Mouse (Mus musculus) activated CD4-positive, CD25-positive, alpha-beta regulatory T cell, adult 4 months (primary cell): ENCODE results near the gene Rsbn1. TPM values are rescaled to one million over a fixed set of nuclear protein-coding genes. Genes with fewer than 3 reads are reported as not detected.

Source experiments
- ATAC-seq: one replicate; pipeline ENCODE4 v1.8.0; 2017
- polyA plus RNA-seq, 2 experiments: library from polyadenylated mRNA; unstranded; fragments of 100-300 nt; shearing (Covaris generic); gene quantifications; one replicate each; pipeline ENCODE4 v1.2.1; 2017

Gene Rsbn1
- polyA plus RNA-seq: 10 to 100 TPM; 10.3 to 11.3 TPM

DNA sequence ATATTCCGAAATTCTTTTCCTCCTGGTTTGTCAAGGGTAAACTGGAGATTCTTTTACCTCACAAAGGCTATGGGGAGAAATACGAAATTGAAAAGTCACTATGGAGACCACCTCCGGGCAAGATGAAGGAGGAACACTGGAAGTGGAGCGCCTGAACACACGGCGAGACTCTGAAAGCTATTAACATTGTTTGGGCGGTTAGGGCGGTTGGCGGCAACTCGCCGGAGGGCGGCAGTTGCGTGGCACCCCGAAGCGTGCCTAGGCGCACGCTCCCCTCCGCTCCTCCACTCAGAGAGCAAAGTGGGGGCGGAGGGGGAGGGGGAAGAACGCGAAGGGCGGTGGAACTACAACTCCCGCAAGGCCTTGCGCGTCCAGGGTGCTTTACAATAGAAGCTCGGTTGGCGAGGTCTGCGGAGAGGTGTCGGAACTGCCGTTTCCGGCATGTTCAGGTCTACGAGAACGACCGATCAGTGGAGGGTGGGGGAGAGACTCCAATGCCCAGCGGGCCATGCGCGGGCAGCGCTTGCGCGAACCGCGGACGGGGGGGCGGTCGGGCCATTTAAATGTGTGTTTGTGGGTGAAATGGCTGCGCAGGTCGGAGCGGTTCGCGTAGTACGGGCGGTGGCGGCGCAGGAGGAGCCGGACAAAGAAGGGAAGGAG, at the start of gene Rsbn1:
TSS of gene Rsbn1 (plus strand) at position 111 of the 660 bp plus-strand sequence.
- ATAC-seq: peak; percentile 94

DNA sequence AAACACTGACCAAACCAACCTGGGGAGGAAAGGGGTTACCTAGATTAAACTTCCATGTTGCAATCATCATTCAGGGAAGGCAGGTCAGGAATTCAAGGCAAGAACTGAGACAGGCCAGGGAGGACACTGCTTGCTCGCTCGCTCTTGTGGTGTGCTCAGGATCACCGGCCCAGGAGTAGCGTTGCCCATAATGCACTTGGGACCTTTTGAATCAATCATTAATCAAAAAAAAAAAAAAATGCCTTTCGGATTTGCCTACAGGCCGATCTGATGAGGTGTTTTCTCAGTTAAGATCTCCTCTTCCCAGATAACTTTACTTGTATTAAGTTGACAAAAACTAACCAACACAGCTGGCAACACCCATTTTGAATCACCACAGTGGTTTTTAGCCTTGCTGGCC, 49.7 kb upstream of the Rsbn1 start:
- no peak for ATAC-seq

DNA sequence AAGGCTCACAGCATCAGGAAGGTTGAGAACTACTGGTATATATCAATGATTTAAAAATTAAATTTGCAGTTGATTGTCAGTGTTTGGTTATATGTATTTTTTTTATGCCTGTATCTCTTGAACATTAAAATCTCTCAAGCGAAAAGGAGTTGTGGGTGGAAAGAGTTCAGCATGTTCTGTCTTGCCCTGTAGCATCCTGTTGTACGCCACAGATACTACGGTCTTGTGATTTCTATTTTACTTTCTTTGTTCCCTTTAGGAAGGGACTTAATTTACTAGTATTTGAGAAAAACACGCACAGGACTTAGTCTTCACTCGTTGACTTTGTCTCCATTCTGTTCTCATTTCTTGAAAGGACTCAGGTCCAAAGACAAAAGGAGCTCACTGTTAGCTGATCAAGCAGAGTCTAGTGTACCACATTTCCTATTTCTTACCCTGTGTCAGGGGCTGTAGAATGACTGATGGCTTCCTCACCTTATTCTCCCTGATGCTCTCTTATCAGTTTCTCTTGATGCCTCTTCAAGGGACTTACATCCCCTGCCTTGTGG, 46.4 kb upstream of the Rsbn1 start:
- peak; percentile 43 for ATAC-seq

DNA sequence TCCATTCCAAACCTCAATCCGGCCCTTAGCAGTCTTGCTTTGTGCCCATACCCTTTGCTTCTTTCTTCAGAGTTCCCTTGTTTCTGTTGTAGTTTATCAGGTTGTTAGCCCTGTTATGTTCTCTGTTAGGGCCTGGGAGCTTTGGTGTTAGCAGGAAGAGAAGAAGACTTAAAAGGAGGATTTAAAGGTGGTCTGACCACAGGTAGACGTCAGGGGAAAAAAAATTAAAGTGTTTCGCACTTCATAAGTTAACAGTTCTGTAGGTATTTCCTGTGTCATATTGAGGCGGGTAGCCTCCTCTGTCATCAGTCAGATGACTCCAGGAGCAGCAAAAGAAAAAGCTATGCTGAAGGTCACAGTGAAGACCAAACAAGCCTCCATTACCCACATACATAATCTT, 45.9 kb upstream of the Rsbn1 start:
- ATAC-seq: peak; percentile 81

DNA sequence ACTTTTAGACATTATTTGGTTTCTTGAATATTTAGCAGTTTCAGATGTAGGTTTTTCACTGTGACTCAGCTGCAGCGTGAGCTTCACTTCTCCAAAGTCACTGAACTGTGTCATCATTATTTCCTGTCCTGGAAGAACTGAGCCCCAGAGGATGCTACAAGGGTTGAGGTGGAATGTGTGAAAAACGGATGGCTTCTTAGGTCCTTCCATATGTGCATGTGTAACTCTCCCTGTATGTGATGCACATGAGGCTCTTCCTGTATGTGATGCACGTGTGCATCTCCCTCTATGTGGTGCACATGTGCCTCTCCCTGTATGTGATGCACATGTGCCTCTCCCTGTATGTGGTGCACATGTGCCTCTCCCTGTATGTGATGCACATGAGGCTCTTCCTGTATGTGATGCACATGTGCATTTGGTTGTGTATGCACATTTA, 41.2 kb upstream of the Rsbn1 start:
- ATAC-seq: peak; percentile 32

DNA sequence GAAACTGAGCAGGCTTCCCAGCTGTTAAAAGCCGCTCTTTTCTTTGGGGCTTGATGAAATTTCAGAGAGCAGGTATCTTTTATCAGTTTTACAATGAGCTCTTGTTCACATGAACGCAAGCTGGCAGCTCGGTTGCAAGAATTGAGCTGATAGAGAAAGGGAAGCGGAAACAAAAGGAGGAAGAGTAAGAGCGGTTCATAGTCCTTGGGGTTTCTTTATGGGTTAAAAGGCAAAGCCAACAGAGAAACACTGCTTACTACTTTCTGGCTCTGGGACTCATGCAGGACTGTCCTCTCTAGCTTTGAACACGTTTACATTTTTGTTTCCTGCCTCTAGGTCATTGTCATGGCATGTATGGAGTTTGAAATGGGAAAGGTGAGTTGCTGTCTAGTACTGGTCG, 39.6 kb upstream of the Rsbn1 start:
- no peak for ATAC-seq

DNA sequence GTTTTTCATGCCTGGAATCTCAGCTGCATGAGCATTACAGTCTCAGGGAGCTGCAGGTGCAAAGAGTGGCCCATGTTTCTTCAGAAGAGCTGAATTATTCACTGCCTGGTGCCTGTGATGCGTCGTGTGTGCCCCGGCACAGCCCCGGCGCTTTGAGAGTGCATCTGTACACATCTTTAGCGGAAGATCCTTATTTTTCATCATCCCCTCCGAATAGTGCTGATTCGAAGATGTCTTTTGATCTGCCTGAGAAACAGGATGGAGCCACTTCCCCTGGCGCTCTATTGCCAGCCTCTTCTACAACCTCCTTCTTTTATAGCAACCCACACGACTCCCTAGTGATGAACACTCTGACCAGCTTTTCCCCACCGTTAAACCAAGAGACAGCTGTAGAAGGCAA, 28.0 kb upstream of the Rsbn1 start:
- ATAC-seq: peak; percentile 60

DNA sequence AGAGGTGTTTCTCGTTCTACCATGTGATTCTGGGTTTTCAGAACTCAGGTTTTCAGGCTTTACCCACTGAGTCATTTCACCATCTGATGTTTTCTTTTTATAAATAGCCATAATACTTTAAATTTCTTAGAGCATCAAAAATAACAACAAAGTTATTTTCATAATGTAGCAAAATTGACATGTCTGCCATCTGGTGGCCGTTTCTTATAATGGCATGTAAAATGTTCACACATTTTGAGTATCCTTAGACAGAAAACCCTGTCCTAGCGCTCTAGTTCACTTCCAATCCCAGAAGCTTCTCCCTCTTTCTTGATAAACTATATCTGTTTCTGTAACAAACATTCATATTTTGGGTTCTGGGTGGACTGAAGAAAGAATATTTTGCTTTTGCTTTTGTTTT, 26.3 kb upstream of the Rsbn1 start:
- peak; percentile 53 for ATAC-seq

DNA sequence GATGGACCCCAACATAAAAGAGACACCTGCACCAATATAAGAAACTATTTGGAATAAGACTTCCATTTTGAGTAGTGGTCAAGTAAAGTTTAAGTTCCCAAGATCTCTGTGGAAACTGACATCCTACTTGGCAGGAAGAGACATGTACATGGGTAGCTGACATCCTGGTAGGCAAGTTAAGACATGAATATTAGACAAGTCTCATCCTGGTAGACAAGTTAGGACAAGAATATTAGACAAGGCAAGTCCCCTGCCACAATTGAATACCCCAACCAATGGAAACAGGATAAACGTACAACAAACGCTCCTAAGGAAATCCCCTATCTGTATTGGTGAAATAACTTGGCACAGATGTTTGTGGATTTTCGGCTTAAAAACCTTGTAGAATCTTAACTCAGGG, 20.5 kb upstream of the Rsbn1 start:
- no peak for ATAC-seq

DNA sequence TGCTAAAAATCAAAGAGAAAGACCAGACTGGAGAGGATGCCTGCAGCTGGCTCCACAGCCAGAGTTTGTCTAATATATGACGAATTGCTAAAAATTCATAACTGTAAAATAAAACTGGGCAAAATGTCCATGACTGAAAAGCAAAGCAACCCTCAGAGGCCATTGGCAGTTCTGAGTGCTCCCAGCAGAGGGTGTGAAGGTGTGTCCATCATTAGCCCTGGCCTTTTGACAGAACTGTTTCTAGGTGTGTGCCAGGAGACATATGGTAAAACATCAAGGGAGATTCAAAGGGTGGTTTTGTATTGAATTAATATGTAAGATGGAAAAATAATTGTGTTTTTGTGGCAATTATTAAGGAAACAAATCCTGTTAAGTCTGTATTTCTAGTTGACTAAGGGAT, 9.2 kb upstream of the Rsbn1 start:
- peak; percentile 50 for ATAC-seq

DNA sequence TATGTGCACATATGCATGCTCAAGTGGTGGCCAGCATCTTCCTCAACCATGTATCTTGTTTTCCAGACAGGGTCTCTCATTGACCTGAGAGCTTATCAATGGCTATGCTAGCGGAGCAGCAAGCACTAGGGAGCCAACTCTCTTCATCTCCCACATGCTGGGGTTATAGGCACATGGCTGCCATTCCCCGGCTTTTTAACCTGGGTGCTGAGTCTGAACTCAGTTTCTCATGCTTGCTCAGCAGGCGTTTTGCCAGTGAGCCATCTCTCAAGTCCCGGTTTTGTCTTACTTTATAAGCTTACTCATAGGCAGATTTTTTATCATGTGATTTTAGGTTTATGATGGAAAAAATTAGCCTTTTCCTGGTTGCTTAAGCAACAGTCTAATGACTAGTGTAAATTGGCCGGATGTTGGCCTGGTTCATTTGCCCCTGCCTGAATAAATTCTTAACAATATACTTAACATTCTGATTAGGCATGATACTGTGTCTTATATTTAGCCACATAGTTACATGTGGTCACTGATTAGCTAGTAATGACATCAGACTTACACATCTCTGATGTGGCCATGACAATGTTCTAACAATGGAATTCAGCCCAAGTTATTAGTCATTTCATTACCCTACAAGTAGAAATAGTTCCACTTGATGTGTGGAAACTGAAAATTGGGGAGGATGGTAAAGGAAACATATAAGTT, 6.4 kb upstream of the Rsbn1 start:
- peak; percentile 59 for ATAC-seq

DNA sequence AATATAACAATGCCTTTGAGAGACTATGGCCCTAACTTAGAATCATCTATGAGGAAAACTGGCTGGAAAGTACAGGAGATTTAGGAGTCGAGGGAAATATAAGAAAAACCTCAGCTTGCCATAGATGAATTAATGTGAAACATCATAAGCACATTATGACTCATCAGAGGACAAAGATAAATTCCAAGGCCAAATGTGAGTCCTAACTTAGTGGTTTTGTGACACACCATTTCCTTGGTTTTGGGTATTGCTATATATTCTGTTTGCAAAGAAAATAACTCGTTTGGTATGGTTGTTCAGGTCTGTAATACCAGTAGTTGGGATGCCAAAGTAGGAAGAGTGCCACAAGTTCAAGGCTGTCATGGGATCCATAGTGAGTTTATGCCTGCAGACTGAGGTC, 5.1 kb upstream of the Rsbn1 start:
- ATAC-seq: no peak

DNA sequence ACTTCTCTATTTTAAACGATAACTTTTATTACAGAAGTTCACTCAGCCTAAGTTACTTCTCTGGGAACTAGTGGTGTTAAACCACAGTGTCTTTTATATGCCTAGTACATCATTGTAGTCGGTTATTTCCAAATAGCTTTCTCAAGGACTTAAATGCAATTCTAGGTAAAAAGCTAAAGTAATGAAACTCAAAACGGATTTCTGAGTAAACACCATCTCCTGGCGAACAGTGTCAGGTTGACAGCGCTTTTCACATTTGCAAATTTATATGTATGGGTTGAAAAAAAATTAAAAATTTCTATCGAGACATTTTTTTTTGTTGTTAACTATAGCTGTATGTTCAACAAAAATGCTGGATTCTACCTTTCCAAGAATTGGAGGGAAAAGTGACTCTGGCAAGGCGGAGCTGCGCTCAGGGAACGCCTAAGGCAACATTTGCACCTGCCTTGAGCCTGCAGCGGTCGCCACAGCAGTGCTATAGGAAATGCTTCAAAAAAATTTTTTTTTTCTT, 414 bp upstream of the Rsbn1 start:
- no peak for ATAC-seq

DNA sequence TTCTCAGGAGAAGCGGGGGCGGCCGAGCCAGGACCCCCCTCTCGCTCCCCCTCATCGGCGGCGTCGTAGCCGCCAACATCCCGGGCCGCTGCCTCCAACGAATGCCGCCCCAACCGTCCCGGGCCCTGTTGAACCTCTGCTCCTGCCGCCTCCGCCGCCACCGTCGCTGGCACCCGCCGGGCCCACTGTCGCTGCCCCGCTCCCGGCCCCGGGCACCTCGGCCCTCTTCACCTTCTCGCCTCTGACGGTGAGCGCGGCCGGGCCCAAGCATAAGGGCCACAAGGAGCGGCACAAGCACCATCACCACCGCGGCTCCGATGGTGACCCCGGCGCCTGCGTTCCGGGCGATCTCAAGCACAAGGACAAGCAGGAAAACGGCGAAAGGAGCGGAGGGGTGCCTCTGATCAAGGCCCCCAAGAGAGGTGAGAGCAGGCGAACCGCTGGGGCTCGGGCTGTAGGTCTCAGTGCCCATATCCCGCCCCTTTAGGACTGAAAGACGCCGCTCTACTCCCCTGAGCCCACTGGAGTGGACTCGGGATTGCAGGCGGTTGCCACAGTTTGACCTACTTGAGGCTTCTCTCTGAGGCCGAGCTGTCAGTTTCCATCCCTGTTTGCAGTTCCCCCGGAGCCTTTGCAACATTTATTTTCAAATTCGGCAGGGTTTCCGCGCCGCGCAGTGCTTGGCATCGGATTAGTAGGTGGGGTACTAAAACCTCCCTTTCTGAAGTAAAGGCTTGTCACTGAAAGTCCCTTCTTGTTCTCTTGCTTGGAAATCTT, 1.0 kb downstream of the Rsbn1 start:
- peak; percentile 11 for ATAC-seq

DNA sequence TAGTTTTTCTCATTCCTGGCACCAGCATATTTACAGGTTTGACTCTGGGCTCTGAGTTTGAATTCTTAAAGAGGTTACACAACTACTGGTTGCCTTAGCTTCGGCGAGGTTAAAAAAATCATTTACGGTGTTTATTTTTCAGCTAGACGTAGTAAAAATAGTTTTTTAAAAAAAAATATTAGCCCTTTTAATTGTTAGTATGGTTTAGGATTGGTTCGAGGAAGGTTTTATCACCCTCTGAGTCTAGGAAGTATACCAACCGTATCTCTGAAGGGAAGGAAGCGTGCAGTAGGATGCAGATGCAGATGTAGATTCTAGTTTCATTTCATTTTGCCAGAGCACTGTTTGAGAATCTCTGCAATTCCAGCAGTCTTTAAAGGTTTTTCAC, 1.6 kb downstream of the Rsbn1 start:
- no peak for ATAC-seq

DNA sequence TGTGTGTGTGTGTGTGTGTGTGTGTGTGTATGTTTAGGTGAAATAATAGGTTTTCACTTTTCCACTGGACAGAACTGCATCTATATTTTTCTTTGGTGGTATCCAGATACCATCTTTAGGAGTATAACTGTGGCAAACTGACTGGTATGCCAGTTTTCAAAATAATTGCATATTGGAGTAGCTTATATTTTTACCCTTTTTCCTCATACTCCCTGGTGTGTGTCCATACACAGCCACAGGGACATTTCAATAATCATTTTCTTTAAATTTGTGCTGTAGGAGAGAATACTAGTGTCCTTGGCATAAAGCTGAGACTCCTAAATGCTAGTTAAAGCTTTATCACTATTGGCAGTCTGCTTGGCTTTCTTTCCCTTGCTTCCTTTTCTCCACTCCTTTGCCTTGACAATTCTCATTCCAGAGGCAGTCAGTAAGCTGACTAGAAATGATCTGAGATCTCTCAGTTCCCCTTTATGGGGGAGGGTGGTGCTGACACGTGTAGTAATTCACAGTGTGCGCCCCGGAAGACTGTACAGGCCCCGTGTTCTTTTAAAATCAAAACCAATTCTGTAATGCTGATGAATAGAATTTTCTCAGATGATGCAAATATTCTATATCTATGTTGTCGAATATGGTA, 2.4 kb downstream of the Rsbn1 start:
- no peak for ATAC-seq

DNA sequence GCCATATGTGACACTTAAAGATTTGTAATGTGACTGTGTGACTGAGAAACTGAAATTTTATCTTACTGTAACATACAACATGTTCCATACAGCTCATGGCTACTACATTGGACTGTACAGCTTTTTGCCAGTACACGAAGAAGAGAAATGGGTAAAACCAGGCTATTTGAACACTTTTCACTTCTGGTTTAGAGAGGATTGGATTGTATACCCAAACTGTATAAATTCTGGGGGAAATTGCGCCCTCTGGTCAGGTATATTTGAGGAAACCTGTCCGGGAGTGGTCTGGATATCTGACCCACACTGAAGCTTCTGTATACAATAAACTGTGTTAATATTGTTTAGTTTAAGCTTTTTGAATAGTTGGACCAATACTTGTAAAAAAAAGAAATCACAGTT, 2.9 kb downstream of the Rsbn1 start:
- ATAC-seq: no peak

DNA sequence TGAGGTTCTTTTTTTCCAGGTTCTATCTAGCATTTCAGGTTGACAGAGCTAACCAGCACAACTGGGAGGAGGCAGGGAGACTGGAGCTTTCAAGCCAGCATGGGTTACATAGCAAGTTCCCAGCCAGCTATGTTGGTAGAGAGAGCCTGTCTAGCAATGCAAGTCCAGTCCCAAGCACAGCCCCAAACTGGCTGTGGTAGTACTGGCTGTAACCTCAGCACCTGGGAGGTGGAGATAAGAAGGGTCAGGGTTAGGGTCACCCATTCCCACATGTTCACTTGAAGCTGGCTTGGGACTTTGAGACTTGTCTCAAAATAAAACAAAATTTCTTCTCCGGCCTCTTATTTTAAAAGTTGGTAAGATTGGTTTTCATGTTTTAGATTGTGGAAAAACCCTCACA, 6.2 kb downstream of the Rsbn1 start:
- ATAC-seq: no peak

DNA sequence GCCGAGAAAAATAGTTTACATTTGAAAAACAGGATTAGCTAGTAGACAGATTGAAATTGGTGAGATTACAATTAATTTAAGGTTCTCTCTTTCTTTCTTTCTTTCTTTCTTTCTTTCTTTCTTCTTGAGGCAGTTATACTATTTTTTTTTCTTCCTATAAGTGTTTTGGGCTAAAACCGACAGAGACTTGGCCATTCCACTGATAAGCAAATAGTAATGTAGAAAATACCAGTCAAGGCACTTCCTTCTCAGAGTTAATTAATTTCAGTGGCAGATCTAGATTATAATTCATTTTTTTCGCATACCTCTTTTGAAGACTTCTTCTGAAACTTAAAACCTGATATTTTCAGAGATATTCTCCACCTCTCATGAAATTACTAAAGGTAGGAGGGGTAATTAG, 11.4 kb downstream of the Rsbn1 start:
- ATAC-seq: no peak

DNA sequence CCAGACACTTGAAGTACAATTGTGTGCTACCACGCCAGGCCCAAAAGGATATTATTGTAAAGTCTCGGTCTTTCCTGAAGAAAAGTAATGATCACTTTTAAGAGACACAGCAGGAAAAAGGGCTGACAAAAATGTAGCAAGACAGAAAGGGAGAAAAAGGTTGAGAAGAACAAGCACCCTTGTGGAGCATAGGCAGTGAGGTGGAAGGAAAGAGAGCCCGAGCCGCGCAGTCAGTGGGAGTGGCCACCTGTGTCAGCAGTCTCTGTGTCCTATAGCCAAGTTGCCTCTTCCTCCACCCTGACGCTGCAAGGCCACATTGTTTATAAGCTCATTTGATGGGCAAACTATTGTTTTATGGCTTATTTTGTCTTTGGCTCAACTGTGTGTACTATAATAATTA, 13.6 kb downstream of the Rsbn1 start:
- peak; percentile 78 for ATAC-seq

DNA sequence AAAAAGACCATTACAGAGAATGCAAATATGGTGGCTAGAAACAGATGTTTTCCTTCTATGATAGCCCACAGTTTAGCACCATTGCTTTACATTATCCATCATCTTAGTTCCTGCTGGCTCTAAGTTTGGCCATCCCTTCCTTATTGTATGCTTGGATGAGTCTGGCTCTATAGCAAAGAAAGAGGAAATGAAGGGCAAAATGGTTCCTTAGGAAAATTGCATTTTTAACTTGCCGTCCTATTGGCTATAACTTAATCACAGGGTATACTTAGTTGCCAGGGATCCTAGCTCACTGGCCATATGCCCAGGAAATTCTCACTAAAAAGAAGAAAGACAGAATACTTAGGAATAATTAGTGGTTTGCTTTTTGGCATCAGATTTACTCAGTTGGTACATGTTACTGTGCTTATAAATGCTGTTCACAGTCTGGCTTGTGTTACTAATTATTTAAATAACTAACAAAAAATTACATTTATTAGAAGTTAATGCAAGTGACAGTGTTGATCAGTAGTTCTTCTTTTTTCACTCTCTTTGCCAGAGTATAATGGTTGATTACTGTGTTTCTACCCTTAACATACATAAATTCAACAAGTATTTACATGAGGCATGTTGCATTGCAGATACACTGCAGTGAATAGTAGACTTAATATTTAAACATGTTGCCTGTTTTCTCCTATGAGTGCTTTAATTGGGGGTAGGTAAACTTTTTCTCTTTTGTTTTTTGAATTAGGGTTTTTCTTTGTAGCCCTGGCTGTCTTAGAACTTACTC, 31.1 kb downstream of the Rsbn1 start:
- ATAC-seq: no peak

DNA sequence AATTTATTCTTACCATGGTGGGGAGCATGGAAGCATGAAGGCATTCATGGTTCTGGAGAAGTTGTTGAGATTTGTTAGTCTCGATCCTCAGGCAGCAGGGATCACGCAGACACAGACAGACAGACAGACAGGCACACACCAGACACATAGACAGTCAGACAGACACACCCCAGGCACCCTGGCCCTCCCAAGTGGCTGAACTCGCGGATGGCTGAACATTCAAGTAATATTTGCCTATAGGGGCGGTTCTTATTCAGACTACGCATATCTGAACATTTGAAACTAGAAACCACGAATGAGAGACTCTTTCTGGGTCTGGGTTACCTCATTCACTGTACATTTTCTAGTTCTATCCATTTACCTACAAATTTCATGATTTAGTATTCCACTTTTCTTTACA, 34.7 kb downstream of the Rsbn1 start:
- ATAC-seq: no peak
